Comparison of ENCODE assay signal across 8 mouse cellular contexts in genomic region chr4:132462836-132463235, GRCm38 (mm10). TPM values are rescaled to one million over a fixed set of nuclear protein-coding genes. Genes with fewer than 3 reads are reported as not detected.
DNase-seq lines count a peak whose midpoint lies in the region; ATAC-seq and TF ChIP-seq lines count a peak whose summit lies in the region.

No protein-coding gene starts in this region.

- WGBS in kidney, embryonic 16.5 days, result 3% methylated on average over 11 of the region's 11 CpGs
- WGBS in forebrain, postnatal 0 days, result 12% methylated on average over 11 of the region's 11 CpGs
- WGBS in midbrain, embryonic 12.5 days, result 17% methylated on average over 11 of the region's 11 CpGs

- no peak for DNase-seq in kidney, adult 11 months
- DNase-seq in MN1 (ENCODE audit: low spot score), result peak; percentile 25
- DNase-seq in forebrain, postnatal 0 days, result no peak
- no peak for DNase-seq in urinary bladder, postnatal 10 days (ENCODE audit: low spot score)
- DNase-seq in right cerebral cortex, postnatal 4 days, result no peak
- no peak for DNase-seq in right cerebral cortex, adult 18-20 months

- peaks cover 25% of the 10 kb centered on the region for H3K36me3 ChIP-seq in kidney, embryonic 16.5 days (ENCODE audit: insufficient read depth, low read length)
- peaks cover 22% of the 10 kb centered on the region for H3K36me3 ChIP-seq in forebrain, postnatal 0 days (ENCODE audit: insufficient read depth)
- H3K36me3 ChIP-seq in midbrain, embryonic 12.5 days, result peaks cover 32% of the 10 kb centered on the region

- H3K9ac ChIP-seq in kidney, embryonic 16.5 days (replicated peaks; ENCODE audit: low read length), result peak overlapping the region; percentile 82
- H3K9ac ChIP-seq in forebrain, postnatal 0 days, result peak overlapping the region; percentile 56
- peak overlapping the region; percentile 83 for H3K9ac ChIP-seq in midbrain, embryonic 12.5 days (replicated peaks)

- no peaks in the 10 kb centered on the region for H3K9me3 ChIP-seq in kidney, embryonic 16.5 days (ENCODE audit: low read length)
- no peaks in the 10 kb centered on the region for H3K9me3 ChIP-seq in forebrain, postnatal 0 days (ENCODE audit: low read length)
- no peaks in the 10 kb centered on the region for H3K9me3 ChIP-seq in midbrain, embryonic 12.5 days

- peak overlapping the region; percentile 67 for H3K4me3 ChIP-seq in kidney, embryonic 16.5 days (ENCODE audit: low read length)
- peak overlapping the region; percentile 63 for H3K4me3 ChIP-seq in forebrain, postnatal 0 days (ENCODE audit: low read depth, low read length)
- H3K4me3 ChIP-seq in midbrain, embryonic 12.5 days, result peak overlapping the region; percentile 90

- no peak for ATAC-seq in kidney, embryonic 16.5 days (ENCODE audit: low FRiP score, low TSS enrichment)
- no peak for ATAC-seq in forebrain, postnatal 0 days
- ATAC-seq in midbrain, embryonic 12.5 days (ENCODE audit: low FRiP score, low read depth), result no peak

- TF ChIP-seq CTCF in forebrain, postnatal 0 days (IDR thresholded peaks at IDR 0.05; ENCODE audit: low read depth), result no peak

- H3K27ac ChIP-seq in kidney, embryonic 16.5 days (ENCODE audit: low read length), result peak overlapping the region; percentile 66; the same call in 1 of the 2 replicates
- no peak overlapping the region for H3K27ac ChIP-seq in forebrain, postnatal 0 days (ENCODE audit: low read depth, low read length)
- H3K27ac ChIP-seq in midbrain, embryonic 12.5 days (replicated peaks), result no peak overlapping the region

- peaks cover 22% of the 10 kb centered on the region for H3K4me1 ChIP-seq in kidney, embryonic 16.5 days (ENCODE audit: insufficient read depth, low read length)
- H3K4me1 ChIP-seq in forebrain, postnatal 0 days (ENCODE audit: insufficient read depth), result peaks cover 6% of the 10 kb centered on the region; the same call in 1 of the 2 replicates
- H3K4me1 ChIP-seq in midbrain, embryonic 12.5 days, result peaks cover 17% of the 10 kb centered on the region

- no peaks in the 10 kb centered on the region for H3K27me3 ChIP-seq in kidney, embryonic 16.5 days (ENCODE audit: insufficient read depth, low read length)
- no peaks in the 10 kb centered on the region for H3K27me3 ChIP-seq in forebrain, postnatal 0 days (ENCODE audit: insufficient read depth, low read length)
- no peaks in the 10 kb centered on the region for H3K27me3 ChIP-seq in midbrain, embryonic 12.5 days

- peak overlapping the region; percentile 82 for H3K4me2 ChIP-seq in kidney, embryonic 16.5 days (replicated peaks; ENCODE audit: low read depth, low read length)
- H3K4me2 ChIP-seq in forebrain, postnatal 0 days (ENCODE audit: low read depth), result peak overlapping the region; percentile 63
- peak overlapping the region; percentile 74 for H3K4me2 ChIP-seq in midbrain, embryonic 12.5 days (replicated peaks)

RNA-seq across cellular contexts. Expression of gene Med18, which starts 0.9 kb away (rescaled TPM):
- polyA plus RNA-seq in kidney, embryonic 16.5 days (2015; fragmentation: Nextera tagmentation; extraction: Ambion mirVana), result 21.0 and 22.2 TPM in 2 replicates
- 11.5 and 18.5 TPM in 2 replicates for total RNA-seq in forebrain, postnatal 0 days (2014; rRNA removed)
- 12.0 and 15.4 TPM in 2 replicates for polyA plus RNA-seq in forebrain, postnatal 0 days (2015; fragmentation: Nextera tagmentation; extraction: Ambion mirVana)
- polyA plus RNA-seq in midbrain, embryonic 12.5 days (2016; fragmentation: Nextera tagmentation; extraction: Ambion mirVana), result 22.2 and 27.3 TPM in 2 replicates

RNA-seq across cellular contexts. Expression of gene Phactr4, which starts 40.5 kb away (rescaled TPM):
- polyA plus RNA-seq in kidney, embryonic 16.5 days (2015; fragmentation: Nextera tagmentation; extraction: Ambion mirVana), result 23.7 and 32.8 TPM in 2 replicates
- total RNA-seq in forebrain, postnatal 0 days (2014; rRNA removed), result 3.2 and 3.9 TPM in 2 replicates
- 3.5 and 4.9 TPM in 2 replicates for polyA plus RNA-seq in forebrain, postnatal 0 days (2015; fragmentation: Nextera tagmentation; extraction: Ambion mirVana)
- polyA plus RNA-seq in midbrain, embryonic 12.5 days (2016; fragmentation: Nextera tagmentation; extraction: Ambion mirVana), result 19.7 and 20.7 TPM in 2 replicates

RNA-seq across cellular contexts. Expression of gene Sesn2, which starts 47.5 kb away (rescaled TPM):
- 20.4 and 21.2 TPM in 2 replicates for polyA plus RNA-seq in kidney, embryonic 16.5 days (2015; fragmentation: Nextera tagmentation; extraction: Ambion mirVana)
- total RNA-seq in forebrain, postnatal 0 days (2014; rRNA removed), result 6.3 and 15.1 TPM in 2 replicates
- polyA plus RNA-seq in forebrain, postnatal 0 days (2015; fragmentation: Nextera tagmentation; extraction: Ambion mirVana), result 6.9 and 9.0 TPM in 2 replicates
- polyA plus RNA-seq in midbrain, embryonic 12.5 days (2016; fragmentation: Nextera tagmentation; extraction: Ambion mirVana), result 11.7 TPM in 2 replicates
